Mouse (Mus musculus) stomach, embryonic 15.5 days (tissue): ENCODE measurements around the gene Bdnf. TPM values are rescaled to one million over a fixed set of nuclear protein-coding genes. Genes with fewer than 3 reads are reported as not detected.

ENCODE experiments used
- ATAC-seq: fragments of 200-750 bp; cut with Nextera tagmentation; 2 replicates; pipeline ENCODE4 v1.8.0; 2017; ENCODE audit warnings: low read depth, moderate number of reproducible peaks, moderate TSS enrichment; ENCODE audit not compliant: insufficient read depth, low FRiP score
- H3K27ac ChIP-seq: fragments of 300-500 bp; sonication (generic); 2 replicates; pipeline ENCODE4 v1.5.1; 2015; ENCODE audit warnings: mild to moderate bottlenecking, inconsistent platforms
- H3K27me3 ChIP-seq: fragments of 300-500 bp; sonication (generic); replicated peaks from 2 replicates; pipeline ENCODE4 v1.6.1; 2015; ENCODE audit warnings: inconsistent platforms
- H3K36me3 ChIP-seq: fragments of 300-500 bp; sonication (generic); 2 replicates; pipeline ENCODE4 v1.6.1; 2015; ENCODE audit warnings: inconsistent platforms
- H3K4me1 ChIP-seq: fragments of 300-500 bp; sonication (generic); 2 replicates; pipeline ENCODE4 v1.6.1; 2015; ENCODE audit warnings: inconsistent platforms
- H3K4me2 ChIP-seq: fragments of 300-500 bp; sonication (generic); 2 replicates; pipeline ENCODE4 v1.6.1; 2015; ENCODE audit warnings: mild to moderate bottlenecking, inconsistent platforms
- H3K4me3 ChIP-seq: fragments of 300-500 bp; sonication (generic); replicated peaks from 2 replicates; pipeline ENCODE4 v1.5.1; 2015; ENCODE audit warnings: inconsistent platforms
- H3K9ac ChIP-seq: fragments of 300-500 bp; sonication (generic); 2 replicates; pipeline ENCODE4 v1.6.1; 2015; ENCODE audit warnings: inconsistent platforms
- H3K9me3 ChIP-seq: fragments of 300-500 bp; sonication (generic); 2 replicates; pipeline ENCODE4 v1.6.1; 2016; ENCODE audit warnings: inconsistent platforms
- WGBS: fragments of 180-500 bp; shearing (Covaris S2); methylation state at CpG from one replicate; pipeline ENCODE4 v1.1.7; 2015; 5-methylcytosine and 5-hydroxymethylcytosine counted together
- polyA plus RNA-seq: library from polyadenylated mRNA; unstranded; fragments of >200 nt; fragmentation: Nextera tagmentation; extraction: Ambion mirVana; gene quantifications from 2 replicates; pipeline ENCODE4 v1.2.1, GENCODE M21; 2015

Bdnf gene
- polyA plus RNA-seq, 1 experiment from 2014 or later = 2.4 TPM

DNA sequence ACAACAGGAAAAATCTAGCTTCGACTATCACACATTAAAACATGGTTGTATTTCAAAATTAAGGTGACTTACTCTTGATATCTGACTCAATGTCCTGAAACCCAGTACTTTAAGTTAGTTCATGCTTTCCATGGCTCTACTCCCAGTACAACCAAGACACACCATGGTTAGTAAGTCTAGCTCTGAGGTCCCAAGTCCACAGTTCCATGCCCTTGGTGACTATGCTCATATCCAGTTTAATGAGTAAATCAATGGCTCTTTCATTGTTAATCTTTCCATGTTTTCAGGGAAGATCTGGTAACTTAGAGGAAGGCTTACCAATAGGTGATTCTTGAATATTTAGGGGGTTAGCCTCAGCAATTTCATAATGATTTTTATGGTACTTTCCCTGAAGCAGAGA is 14.2 kb downstream of the Bdnf start:
- no peak for ATAC-seq
- Histone ChIP-seq H3K36me3 (no peaks in the 10 kb centered on the region), H3K27ac (no peak overlapping the region), H3K4me2 (no peak overlapping the region), H3K4me1 (0 out of 2 replicates have a peak, but pooled peaks cover 4% of the 10 kb centered on the region), H3K27me3 (0 out of 2 replicates have a peak, but pooled peaks cover 3% of the 10 kb centered on the region), H3K9ac (no peak overlapping the region), H3K4me3 (no peak overlapping the region), H3K9me3 (no peaks in the 10 kb centered on the region)
- 77% methylated on average over 1 of the region's 1 CpGs for WGBS

DNA sequence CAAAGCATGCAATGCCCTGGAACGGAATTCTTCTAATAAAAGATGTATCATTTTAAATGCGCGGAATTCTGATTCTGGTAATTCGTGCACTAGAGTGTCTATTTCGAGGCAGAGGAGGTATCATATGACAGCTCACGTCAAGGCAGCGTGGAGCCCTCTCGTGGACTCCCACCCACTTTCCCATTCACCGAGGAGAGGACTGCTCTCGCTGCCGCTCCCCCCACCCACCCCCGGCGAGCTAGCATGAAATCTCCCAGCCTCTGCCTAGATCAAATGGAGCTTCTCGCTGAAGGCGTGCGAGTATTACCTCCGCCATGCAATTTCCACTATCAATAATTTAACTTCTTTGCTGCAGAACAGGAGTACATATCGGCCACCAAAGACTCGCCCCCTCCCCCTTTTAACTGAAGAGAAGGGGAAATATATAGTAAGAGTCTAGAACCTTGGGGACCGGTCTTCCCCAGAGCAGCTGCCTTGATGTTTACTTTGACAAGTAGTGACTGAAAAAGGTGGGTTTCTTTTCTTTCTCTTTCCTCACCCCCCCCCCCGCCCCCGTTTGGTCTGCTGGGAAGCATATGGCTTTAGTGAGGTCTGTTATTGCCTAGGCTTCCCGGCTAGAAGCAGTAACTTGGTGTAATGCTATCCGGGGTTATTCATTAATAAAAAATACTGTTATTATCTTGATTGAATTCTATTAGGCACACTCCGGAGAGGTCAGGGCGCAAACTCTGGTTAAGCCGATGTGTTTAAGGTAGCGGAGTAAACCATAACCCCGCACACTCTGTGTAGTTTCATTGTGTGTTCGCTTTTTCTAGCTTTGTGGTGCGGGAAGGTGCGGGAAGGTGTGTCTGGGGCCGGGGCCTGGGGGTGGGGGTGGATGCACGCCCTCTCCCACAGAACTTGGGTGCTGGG is 18.0 kb downstream of the Bdnf start:
- 2% methylated on average over 34 of the region's 34 CpGs for WGBS
- Histone ChIP-seq H3K4me1 (0 out of 2 replicates have a peak, but pooled peaks cover 4% of the 10 kb centered on the region), H3K27me3 (peaks cover 13% of the 10 kb centered on the region), H3K27ac (no peak overlapping the region), H3K9me3 (no peaks in the 10 kb centered on the region), H3K4me2 (peak overlapping the region; percentile 88), H3K9ac (no peak overlapping the region), H3K4me3 (peak overlapping the region; percentile 57), H3K36me3 (no peaks in the 10 kb centered on the region)
- ATAC-seq = no peak

DNA sequence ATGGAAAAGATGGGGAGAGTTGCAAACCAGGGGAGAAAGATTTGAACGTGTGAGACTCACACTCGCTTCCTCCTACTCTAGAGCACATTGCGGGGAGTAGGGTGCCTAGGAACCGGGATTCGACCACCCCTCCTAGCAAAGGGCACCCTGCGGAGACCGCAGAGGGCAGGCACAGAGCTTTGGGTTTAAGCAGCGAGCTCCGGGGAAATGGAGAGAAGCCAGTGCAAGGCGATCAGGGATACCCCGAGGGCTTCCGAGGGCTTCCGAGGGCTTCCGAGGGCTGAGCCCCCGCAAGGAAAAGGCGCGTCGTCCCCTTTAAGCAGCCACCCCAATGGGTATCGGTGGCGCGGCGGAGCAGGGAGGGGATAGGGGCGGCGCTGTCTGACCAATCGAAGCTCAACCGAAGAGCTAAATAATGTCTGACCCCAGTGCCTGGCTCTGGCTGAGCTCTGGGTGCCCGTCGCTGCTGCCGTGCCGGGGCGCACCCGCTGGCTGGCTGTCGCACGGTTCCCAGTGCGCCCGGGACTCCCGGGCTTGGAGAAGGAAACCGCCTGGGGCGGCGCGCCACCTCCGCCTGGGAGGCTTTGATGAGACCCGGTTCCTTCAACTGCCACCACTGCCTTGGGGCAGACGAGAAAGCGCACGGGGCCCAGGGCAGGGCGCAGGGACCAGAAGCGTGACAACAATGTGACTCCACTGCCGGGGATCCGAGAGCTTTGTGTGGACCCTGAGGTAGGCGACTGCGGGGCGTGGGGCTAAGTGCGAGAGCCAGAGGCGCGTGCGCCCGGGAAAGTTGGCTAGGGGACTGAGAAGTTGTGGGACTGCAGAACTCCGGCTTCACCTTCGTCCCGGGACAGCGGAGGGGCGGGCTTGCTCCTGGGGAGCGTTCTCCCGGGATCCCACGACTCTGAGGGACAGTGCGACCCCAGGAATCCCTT is 18.9 kb downstream of the Bdnf start:
- Histone ChIP-seq H3K4me3 (peak overlapping the region; percentile 57), H3K4me2 (peak overlapping the region; percentile 88), H3K36me3 (no peaks in the 10 kb centered on the region), H3K9me3 (no peaks in the 10 kb centered on the region), H3K4me1 (0 out of 2 replicates have a peak, but pooled peaks cover 4% of the 10 kb centered on the region), H3K27me3 (peaks cover 13% of the 10 kb centered on the region), H3K9ac (peak overlapping the region; percentile 32; the same call in 1 of the 2 replicates), H3K27ac (no peak overlapping the region)
- peak; percentile 60 for ATAC-seq
- under 1% methylated on average over 67 of the region's 67 CpGs for WGBS

DNA sequence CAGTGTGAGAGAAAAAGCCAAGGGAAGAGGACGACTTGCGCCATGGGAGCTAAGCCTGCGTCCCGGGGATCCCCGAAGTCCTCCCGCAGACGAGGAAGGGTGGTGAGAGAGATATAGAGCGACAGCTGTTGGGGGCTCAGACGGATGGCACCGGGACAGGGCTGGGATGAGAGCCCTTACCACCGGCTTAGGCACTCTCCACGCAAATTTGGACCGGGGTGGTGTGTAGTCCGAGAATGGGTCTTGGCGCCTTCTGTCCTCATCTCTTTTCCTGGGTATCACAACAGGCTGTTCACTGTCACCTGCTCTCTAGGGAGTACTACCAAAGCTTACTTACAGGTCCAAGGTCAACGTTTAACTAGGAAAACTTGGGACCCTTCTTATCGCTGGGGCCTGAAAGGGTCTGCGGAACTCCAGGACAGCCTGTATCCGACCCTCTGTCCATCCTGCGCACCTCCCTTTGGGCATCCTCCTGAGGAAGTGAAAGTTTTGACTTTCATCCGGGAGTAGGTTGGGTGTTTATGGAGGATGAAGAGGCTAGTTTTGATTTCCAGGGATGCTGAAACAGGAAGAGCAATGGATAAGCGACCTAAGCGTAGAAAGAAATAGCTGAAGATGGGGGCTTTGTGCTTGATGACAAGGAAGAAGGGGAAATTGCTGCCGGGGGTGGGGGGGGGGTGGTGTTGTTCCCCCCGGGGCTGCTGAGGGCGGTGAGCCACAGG is 19.8 kb downstream of the Bdnf start:
- 0 out of 2 replicates have a peak overlapping the region, but pooled peaks have one; percentile 32 for H3K9ac ChIP-seq
- H3K36me3 ChIP-seq = no peaks in the 10 kb centered on the region
- peak overlapping the region; percentile 88 for H3K4me2 ChIP-seq
- ATAC-seq = no peak
- H3K27ac ChIP-seq = no peak overlapping the region
- no peaks in the 10 kb centered on the region for H3K9me3 ChIP-seq
- 0 out of 2 replicates have a peak, but pooled peaks cover 4% of the 10 kb centered on the region for H3K4me1 ChIP-seq
- H3K27me3 ChIP-seq = peaks cover 13% of the 10 kb centered on the region
- H3K4me3 ChIP-seq = peak overlapping the region; percentile 57
- under 1% methylated on average over 26 of the region's 26 CpGs for WGBS

DNA sequence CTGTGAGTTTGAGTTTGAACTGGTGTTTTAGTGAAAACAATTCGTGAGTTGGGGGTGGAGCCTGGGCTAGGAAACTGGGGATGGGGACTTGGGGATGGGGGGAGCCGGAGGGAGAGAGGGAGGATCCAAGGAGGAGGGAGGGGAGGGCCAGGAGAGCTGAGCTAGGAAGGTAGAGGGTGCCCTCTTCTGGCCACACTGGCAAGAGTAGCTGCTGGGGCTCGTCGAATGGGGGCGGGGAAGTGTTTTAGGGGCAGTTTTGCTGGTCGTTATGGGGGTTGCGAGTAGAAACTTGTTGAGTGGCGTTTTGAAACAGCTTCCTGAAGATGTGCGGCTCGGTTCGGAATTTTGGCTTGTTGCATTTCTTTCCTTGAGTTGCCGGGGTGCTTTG is 20.3 kb downstream of the Bdnf start:
- peak overlapping the region; percentile 57 for H3K4me3 ChIP-seq
- H3K9ac ChIP-seq = no peak overlapping the region
- peak; percentile 73; the same call in 1 of the 2 replicates for ATAC-seq
- H3K27me3 ChIP-seq = peaks cover 13% of the 10 kb centered on the region
- H3K36me3 ChIP-seq = no peaks in the 10 kb centered on the region
- 0% methylated on average over 12 of the region's 12 CpGs for WGBS
- H3K4me2 ChIP-seq = peak overlapping the region; percentile 88
- H3K9me3 ChIP-seq = no peaks in the 10 kb centered on the region
- no peak overlapping the region for H3K27ac ChIP-seq
- 0 out of 2 replicates have a peak, but pooled peaks cover 4% of the 10 kb centered on the region for H3K4me1 ChIP-seq

DNA sequence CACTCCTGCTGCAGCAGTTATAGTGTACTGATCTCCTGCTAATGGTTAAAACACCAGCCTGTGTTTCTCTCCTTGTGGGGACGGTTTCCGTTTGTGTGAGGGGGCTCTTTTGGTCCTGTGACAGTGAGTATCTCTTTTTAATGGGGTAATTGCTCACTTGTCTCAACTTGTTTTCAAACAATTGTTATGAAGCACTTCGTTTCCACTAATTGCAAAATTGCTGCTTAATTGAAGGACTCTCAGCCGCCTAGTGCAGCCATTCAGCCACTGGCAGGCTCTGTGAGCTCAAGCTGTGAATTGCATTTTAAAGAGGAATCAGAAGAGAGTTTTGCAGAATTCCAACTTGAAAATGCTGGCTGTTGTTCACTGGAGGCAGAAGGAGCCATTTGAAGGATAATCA is 22.7 kb downstream of the Bdnf start:
- Histone ChIP-seq H3K4me1 (0 out of 2 replicates have a peak, but pooled peaks cover 4% of the 10 kb centered on the region), H3K36me3 (no peaks in the 10 kb centered on the region), H3K27ac (no peak overlapping the region), H3K4me2 (no peak overlapping the region), H3K9me3 (no peaks in the 10 kb centered on the region), H3K27me3 (peaks cover 13% of the 10 kb centered on the region), H3K4me3 (no peak overlapping the region), H3K9ac (no peak overlapping the region)
- 33% methylated on average over 4 of the region's 4 CpGs for WGBS
- ATAC-seq = no peak

DNA sequence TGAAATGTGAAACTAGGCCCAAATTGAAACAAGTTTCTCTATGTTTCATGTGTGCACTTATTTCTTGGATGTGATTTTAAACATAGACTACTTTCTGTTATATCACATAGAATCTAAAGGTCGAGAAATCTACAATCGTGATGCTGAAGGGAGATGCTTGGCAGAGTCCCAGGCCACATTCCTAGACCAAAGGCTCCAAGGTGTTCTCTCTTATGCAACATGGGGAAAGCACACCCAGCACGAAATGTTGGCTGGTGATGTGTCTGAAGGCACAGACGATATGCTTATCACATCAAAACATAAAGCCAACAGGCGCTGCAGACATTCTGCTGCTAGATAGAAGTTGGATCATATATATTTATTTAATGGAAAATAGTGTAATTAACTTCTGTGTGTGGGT is 25.8 kb downstream of the Bdnf start:
- H3K4me1 ChIP-seq = no peaks in the 10 kb centered on the region
- no peak overlapping the region for H3K4me3 ChIP-seq
- H3K36me3 ChIP-seq = no peaks in the 10 kb centered on the region
- H3K9me3 ChIP-seq = no peaks in the 10 kb centered on the region
- H3K4me2 ChIP-seq = no peak overlapping the region
- no peaks in the 10 kb centered on the region for H3K27me3 ChIP-seq
- H3K27ac ChIP-seq = no peak overlapping the region
- no peak overlapping the region for H3K9ac ChIP-seq
- ATAC-seq = no peak
- 75% methylated on average over 5 of the region's 5 CpGs for WGBS

DNA sequence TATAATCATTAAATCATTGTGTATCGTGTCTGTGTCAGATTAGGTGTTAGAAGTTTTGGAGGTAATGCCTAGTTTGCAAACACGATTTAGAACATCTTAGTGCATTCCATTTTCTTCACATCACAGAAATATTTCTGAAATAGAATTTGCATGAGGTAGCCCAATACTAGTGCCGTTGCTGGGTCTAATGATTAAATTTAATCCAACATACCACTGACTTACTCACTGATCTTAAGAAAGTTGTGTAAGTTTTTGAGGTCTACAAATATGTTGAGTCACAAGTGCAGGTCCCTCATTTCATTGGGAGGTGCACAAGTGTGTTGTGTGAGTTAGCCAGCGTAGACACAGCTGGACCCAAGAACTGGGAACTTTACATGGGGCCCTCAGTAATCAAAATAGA is 29.1 kb downstream of the Bdnf start:
- no peak for ATAC-seq
- no peak overlapping the region for H3K27ac ChIP-seq
- WGBS = 81% methylated on average over 4 of the region's 4 CpGs
- H3K36me3 ChIP-seq = no peaks in the 10 kb centered on the region
- no peak overlapping the region for H3K9ac ChIP-seq
- H3K4me3 ChIP-seq = no peak overlapping the region
- H3K4me2 ChIP-seq = no peak overlapping the region
- H3K27me3 ChIP-seq = no peaks in the 10 kb centered on the region
- H3K9me3 ChIP-seq = no peaks in the 10 kb centered on the region
- H3K4me1 ChIP-seq = no peaks in the 10 kb centered on the region

DNA sequence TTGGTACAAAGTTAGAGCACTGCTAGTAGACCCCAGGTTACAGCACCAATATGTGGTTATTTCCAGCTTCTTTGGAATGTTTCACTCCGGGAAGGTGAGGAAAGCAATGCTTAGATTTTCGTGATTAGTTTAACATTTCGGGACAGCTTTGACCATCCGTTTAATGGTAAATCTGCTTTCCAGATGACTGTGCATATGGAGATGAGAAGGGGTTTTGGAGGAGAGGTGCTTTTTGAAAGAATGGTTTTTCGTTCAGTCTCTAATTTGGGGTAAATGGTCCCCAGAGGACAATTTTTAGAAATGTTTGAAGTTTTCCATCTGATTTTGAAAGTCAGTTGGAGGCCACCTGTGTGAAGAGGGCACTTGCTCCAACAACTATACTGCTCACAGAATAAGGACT is 29.6 kb downstream of the Bdnf start:
- no peak overlapping the region for H3K4me3 ChIP-seq
- no peaks in the 10 kb centered on the region for H3K9me3 ChIP-seq
- no peaks in the 10 kb centered on the region for H3K36me3 ChIP-seq
- 88% methylated on average over 5 of the region's 5 CpGs for WGBS
- no peak overlapping the region for H3K9ac ChIP-seq
- H3K27me3 ChIP-seq = no peaks in the 10 kb centered on the region
- no peaks in the 10 kb centered on the region for H3K4me1 ChIP-seq
- H3K4me2 ChIP-seq = no peak overlapping the region
- no peak overlapping the region for H3K27ac ChIP-seq
- ATAC-seq = no peak

DNA sequence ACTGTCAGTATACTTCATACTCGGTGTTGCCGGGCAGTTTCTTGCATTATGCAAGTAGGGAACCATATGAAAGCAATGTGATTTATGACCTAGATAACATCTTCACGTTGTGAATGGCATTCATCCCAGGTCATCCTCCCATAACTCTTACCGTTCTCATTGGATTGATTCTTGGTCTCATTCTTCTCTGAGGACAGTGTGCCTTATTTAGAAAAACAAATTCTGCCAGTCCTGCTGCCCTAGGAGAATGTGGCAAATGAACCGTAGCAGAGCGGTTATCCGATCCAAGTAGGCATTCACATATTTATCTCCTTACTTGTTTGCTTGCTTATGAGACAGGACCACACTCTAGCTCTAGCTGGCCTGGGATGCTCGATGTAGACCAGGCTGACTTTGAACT is 32.0 kb downstream of the Bdnf start:
- no peak for ATAC-seq
- WGBS = 78% methylated on average over 8 of the region's 8 CpGs

DNA sequence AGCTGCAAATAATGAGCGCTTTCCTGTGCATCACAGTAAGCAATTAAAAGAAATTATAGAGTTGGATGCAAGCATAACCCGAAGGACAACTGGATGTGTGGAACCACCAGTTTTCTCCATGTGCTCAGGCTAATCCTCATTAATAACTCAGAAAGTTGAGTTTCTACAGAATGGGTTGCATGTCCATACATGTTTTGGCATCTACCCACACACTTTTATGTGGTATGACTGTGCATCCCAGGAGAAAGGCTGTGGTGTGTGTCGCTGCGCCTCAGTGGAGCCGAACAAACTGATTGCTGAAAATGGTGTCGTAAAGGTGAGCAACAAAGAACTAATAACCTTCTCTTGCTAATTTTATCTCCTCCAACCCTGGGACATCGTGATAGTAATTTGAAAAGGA is 34.8 kb downstream of the Bdnf start:
- no peaks in the 10 kb centered on the region for H3K27me3 ChIP-seq
- H3K36me3 ChIP-seq = no peaks in the 10 kb centered on the region
- no peak overlapping the region for H3K27ac ChIP-seq
- 88% methylated on average over 7 of the region's 7 CpGs for WGBS
- H3K4me1 ChIP-seq = no peaks in the 10 kb centered on the region
- ATAC-seq = no peak
- no peak overlapping the region for H3K9ac ChIP-seq
- no peak overlapping the region for H3K4me3 ChIP-seq
- H3K9me3 ChIP-seq = no peaks in the 10 kb centered on the region
- no peak overlapping the region for H3K4me2 ChIP-seq

More for the DNA sequence above, 32.0 kb downstream of the Bdnf start:
- H3K9me3 ChIP-seq = no peaks in the 10 kb centered on the region
- no peaks in the 10 kb centered on the region for H3K36me3 ChIP-seq
- H3K4me1 ChIP-seq = no peaks in the 10 kb centered on the region
- H3K9ac ChIP-seq = no peak overlapping the region
- no peak overlapping the region for H3K4me2 ChIP-seq
- no peak overlapping the region for H3K27ac ChIP-seq
- H3K4me3 ChIP-seq = no peak overlapping the region
- H3K27me3 ChIP-seq = no peaks in the 10 kb centered on the region
